Mouse (Mus musculus): Measurements from ENCODE around the gene Magi2. TPM values are rescaled to one million over a fixed set of nuclear protein-coding genes. Genes with fewer than 3 reads are reported as not detected.

Gene Magi2
- polyA plus RNA-seq, 1 experiment from 2014 or later: 6.1 TPM

GRCm38 (mm10) chr5:20582995-20583435, 1356.2 kb downstream of the Magi2 start:
- peak; percentile 26 for DNase-seq (ENCODE audit: low spot score)
- H3K36me3 ChIP-seq (ENCODE audit: control insufficient read depth, insufficient read depth, low read length): no peaks in the 10 kb centered on the region
- no peak overlapping the region for H3K27ac ChIP-seq (ENCODE audit: low read depth, low read length)
- no peak overlapping the region for H3K4me2 ChIP-seq (ENCODE audit: low read depth)
- 58% methylated on average over 10 of the region's 10 CpGs for WGBS
- no peaks in the 10 kb centered on the region for H3K27me3 ChIP-seq (ENCODE audit: control insufficient read depth, insufficient read depth, low read length)
- ATAC-seq (ENCODE audit: insufficient read depth, low FRiP score, low TSS enrichment): no peak
- no peak overlapping the region for H3K4me3 ChIP-seq (ENCODE audit: low read depth, low read length)
- H3K9ac ChIP-seq (ENCODE audit: low read length): no peak overlapping the region
- no peaks in the 10 kb centered on the region for H3K9me3 ChIP-seq (ENCODE audit: control insufficient read depth, low read length)
- H3K4me1 ChIP-seq (ENCODE audit: control insufficient read depth, insufficient read depth, low read length): no peaks in the 10 kb centered on the region

DNA sequence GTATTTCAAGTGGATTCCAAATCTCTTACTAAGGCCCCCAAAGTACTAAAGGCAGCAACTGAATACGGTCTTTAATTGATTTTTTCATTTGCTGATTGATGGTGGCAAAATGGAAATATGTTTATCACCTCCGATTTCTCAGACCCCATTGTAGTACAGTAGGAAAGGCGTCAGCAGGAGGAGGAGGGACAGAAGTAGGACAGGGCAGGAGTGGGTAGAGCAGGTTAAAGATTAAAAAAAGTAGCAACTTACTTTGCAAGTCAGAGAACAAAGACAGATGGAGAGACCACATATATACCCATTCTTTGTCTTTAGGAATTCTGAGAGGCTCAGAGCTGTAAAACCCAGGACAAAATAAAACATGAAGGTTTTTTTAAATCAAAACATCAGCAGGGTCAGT, 1356.8 kb downstream of the Magi2 start:
- DNase-seq (ENCODE audit: low spot score) (no peak), ATAC-seq (ENCODE audit: insufficient read depth, low FRiP score, low TSS enrichment) (no peak)
- no peak overlapping the region for H3K4me2 ChIP-seq (ENCODE audit: low read depth)
- H3K9ac ChIP-seq (ENCODE audit: low read length): no peak overlapping the region
- no peaks in the 10 kb centered on the region for H3K27me3 ChIP-seq (ENCODE audit: control insufficient read depth, insufficient read depth, low read length)
- H3K4me3 ChIP-seq (ENCODE audit: low read depth, low read length): no peak overlapping the region
- H3K4me1 ChIP-seq (ENCODE audit: control insufficient read depth, insufficient read depth, low read length): no peaks in the 10 kb centered on the region
- no peaks in the 10 kb centered on the region for H3K9me3 ChIP-seq (ENCODE audit: control insufficient read depth, low read length)
- no peaks in the 10 kb centered on the region for H3K36me3 ChIP-seq (ENCODE audit: control insufficient read depth, insufficient read depth, low read length)
- no peak overlapping the region for H3K27ac ChIP-seq (ENCODE audit: low read depth, low read length)
- WGBS: 70% methylated on average over 3 of the region's 3 CpGs

DNA sequence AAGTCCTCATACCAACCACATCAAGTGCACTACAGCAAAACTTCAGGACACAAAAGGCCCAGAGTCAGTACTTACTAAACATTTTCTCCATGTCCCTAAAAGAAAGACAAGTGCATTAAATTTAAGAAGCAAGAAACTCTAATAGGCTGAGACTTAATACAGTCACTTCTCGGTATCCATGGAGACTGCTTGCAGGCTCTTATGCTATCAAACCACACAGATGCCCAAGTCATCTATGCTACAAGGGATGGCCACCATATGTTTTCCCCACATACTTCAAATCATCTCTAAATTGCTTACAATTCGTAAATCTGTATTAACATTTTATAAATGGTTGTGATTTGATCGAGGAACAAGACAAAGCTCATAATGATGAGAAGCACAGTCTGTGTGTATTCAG, 1357.9 kb downstream of the Magi2 start:
- H3K4me1 ChIP-seq (ENCODE audit: control insufficient read depth, insufficient read depth, low read length): no peaks in the 10 kb centered on the region
- no peak overlapping the region for H3K27ac ChIP-seq (ENCODE audit: low read depth, low read length)
- H3K36me3 ChIP-seq (ENCODE audit: control insufficient read depth, insufficient read depth, low read length): no peaks in the 10 kb centered on the region
- no peak for DNase-seq (ENCODE audit: low spot score)
- no peaks in the 10 kb centered on the region for H3K27me3 ChIP-seq (ENCODE audit: control insufficient read depth, insufficient read depth, low read length)
- H3K4me2 ChIP-seq (ENCODE audit: low read depth): no peak overlapping the region
- ATAC-seq (ENCODE audit: insufficient read depth, low FRiP score, low TSS enrichment): no peak
- H3K9me3 ChIP-seq (ENCODE audit: control insufficient read depth, low read length): no peaks in the 10 kb centered on the region
- H3K9ac ChIP-seq (ENCODE audit: low read length): no peak overlapping the region
- WGBS: 86% methylated on average over 3 of the region's 3 CpGs
- H3K4me3 ChIP-seq (ENCODE audit: low read depth, low read length): no peak overlapping the region

DNA sequence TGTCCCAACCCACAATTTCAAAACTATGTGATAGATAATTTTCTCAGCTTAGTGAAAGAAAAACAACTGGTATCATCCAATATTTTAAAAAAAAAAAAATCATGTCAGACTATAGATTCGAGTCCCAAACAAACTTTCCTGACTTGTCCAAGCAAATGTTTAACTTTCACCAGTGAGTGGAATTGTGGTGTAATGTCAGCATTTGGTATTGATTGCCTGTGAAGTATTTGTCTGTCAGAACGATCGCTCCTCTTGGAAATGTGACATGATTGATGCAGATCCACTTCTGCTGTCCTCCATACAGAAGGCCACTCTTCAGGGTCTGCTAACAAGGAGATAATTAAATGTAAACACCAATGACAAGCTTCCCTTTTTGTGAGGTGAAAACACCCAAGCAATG, 1362.9 kb downstream of the Magi2 start:
- DNase-seq (ENCODE audit: low spot score) (no peak), ATAC-seq (ENCODE audit: insufficient read depth, low FRiP score, low TSS enrichment) (no peak)
- no peak overlapping the region for H3K4me2 ChIP-seq (ENCODE audit: low read depth)
- H3K4me3 ChIP-seq (ENCODE audit: low read depth, low read length): no peak overlapping the region
- WGBS: 68% methylated on average over 3 of the region's 3 CpGs
- H3K27ac ChIP-seq (ENCODE audit: low read depth, low read length): no peak overlapping the region
- H3K9ac ChIP-seq (ENCODE audit: low read length): no peak overlapping the region
- no peaks in the 10 kb centered on the region for H3K9me3 ChIP-seq (ENCODE audit: control insufficient read depth, low read length)
- H3K36me3 ChIP-seq (ENCODE audit: control insufficient read depth, insufficient read depth, low read length): no peaks in the 10 kb centered on the region
- H3K27me3 ChIP-seq (ENCODE audit: control insufficient read depth, insufficient read depth, low read length): no peaks in the 10 kb centered on the region
- H3K4me1 ChIP-seq (ENCODE audit: control insufficient read depth, insufficient read depth, low read length): no peaks in the 10 kb centered on the region

DNA sequence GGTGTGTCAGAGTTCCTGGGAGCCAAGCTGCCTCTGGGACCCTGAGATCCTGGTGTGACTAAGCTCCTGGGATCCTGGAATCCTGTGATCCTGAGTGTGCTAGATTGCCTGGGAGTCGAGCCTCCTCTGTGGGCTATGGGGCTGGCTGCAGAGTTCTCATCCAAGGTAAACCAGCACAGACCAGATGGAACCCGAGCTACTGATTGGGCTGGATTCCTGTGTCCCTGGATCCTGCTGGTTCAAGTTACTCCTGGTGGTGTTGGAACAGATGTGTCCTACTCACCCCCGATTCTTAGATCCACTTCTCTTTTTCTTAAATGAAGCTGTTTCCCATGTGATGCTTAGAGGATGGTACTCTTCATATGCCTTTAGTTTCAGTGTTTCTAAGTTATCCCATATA, 1371.4 kb downstream of the Magi2 start:
- Histone ChIP-seq H3K27me3 (ENCODE audit: control insufficient read depth, insufficient read depth, low read length) (no peaks in the 10 kb centered on the region), H3K9ac (ENCODE audit: low read length) (no peak overlapping the region), H3K4me3 (ENCODE audit: low read depth, low read length) (no peak overlapping the region), H3K4me1 (ENCODE audit: control insufficient read depth, insufficient read depth, low read length) (no peaks in the 10 kb centered on the region), H3K27ac (ENCODE audit: low read depth, low read length) (no peak overlapping the region), H3K36me3 (ENCODE audit: control insufficient read depth, insufficient read depth, low read length) (no peaks in the 10 kb centered on the region), H3K4me2 (ENCODE audit: low read depth) (no peak overlapping the region), H3K9me3 (ENCODE audit: control insufficient read depth, low read length) (no peaks in the 10 kb centered on the region)
- WGBS: 76% methylated on average over 3 of the region's 3 CpGs
- DNase-seq (ENCODE audit: low spot score): no peak
- ATAC-seq (ENCODE audit: insufficient read depth, low FRiP score, low TSS enrichment): no peak

GRCm38 (mm10) chr5:20603756-20604469, 1377.1 kb downstream of the Magi2 start:
- H3K4me2 ChIP-seq (ENCODE audit: low read depth): no peak overlapping the region
- H3K27ac ChIP-seq (ENCODE audit: low read depth, low read length): no peak overlapping the region
- ATAC-seq (ENCODE audit: insufficient read depth, low FRiP score, low TSS enrichment): no peak
- no peaks in the 10 kb centered on the region for H3K36me3 ChIP-seq (ENCODE audit: control insufficient read depth, insufficient read depth, low read length)
- no peaks in the 10 kb centered on the region for H3K4me1 ChIP-seq (ENCODE audit: control insufficient read depth, insufficient read depth, low read length)
- H3K27me3 ChIP-seq (ENCODE audit: control insufficient read depth, insufficient read depth, low read length): no peaks in the 10 kb centered on the region
- H3K9me3 ChIP-seq (ENCODE audit: control insufficient read depth, low read length): no peaks in the 10 kb centered on the region
- WGBS: 35% methylated on average over 7 of the region's 7 CpGs
- H3K9ac ChIP-seq (ENCODE audit: low read length): no peak overlapping the region
- DNase-seq (ENCODE audit: low spot score): no peak
- no peak overlapping the region for H3K4me3 ChIP-seq (ENCODE audit: low read depth, low read length)

DNA sequence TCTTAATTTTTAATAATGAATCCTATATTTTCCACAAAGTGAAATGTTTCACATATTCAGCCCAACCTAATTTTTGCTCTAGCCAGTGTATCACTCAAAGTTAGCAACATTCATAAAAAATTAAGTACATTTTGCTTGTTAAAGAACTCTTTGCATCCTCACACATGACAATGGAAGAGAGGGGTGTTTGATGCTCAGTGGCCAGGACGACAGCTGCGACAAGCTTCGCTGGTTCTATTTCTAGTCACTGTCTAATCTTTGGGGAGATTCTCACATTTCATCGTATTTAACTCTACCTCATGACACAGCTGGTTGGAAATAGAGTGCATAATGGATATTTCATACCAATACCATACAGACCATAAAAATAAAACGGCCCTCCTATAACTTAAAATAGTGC, 1379.7 kb downstream of the Magi2 start:
- Histone ChIP-seq H3K4me2 (ENCODE audit: low read depth) (no peak overlapping the region), H3K9ac (ENCODE audit: low read length) (no peak overlapping the region), H3K4me1 (ENCODE audit: control insufficient read depth, insufficient read depth, low read length) (no peaks in the 10 kb centered on the region), H3K27me3 (ENCODE audit: control insufficient read depth, insufficient read depth, low read length) (no peaks in the 10 kb centered on the region), H3K9me3 (ENCODE audit: control insufficient read depth, low read length) (no peaks in the 10 kb centered on the region), H3K27ac (ENCODE audit: low read depth, low read length) (no peak overlapping the region), H3K4me3 (ENCODE audit: low read depth, low read length) (no peak overlapping the region), H3K36me3 (ENCODE audit: control insufficient read depth, insufficient read depth, low read length) (no peaks in the 10 kb centered on the region)
- DNase-seq (ENCODE audit: low spot score): no peak
- ATAC-seq (ENCODE audit: insufficient read depth, low FRiP score, low TSS enrichment): no peak
- WGBS: 91% methylated on average over 5 of the region's 5 CpGs

DNA sequence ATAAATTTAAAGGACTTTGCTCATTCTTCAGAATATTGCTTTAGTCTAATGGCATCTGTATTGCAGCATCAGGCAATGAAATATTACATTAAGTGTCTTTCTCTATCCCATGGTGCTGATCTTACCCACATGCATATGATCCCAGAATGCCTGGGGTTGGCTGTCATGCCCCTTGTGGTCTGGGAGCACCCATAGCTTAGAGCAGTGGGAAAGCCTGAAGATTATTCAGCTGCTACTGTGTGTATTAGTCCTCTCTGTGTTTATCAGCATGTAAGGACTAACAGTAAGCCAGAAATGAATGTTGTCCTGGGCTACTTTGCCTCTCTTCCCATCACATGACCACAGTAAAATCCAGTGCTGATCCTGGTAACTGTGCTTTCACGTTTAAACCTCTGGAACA, 1380.7 kb downstream of the Magi2 start:
- Histone ChIP-seq H3K27ac (ENCODE audit: low read depth, low read length) (no peak overlapping the region), H3K9ac (ENCODE audit: low read length) (no peak overlapping the region), H3K4me2 (ENCODE audit: low read depth) (no peak overlapping the region), H3K4me3 (ENCODE audit: low read depth, low read length) (no peak overlapping the region), H3K27me3 (ENCODE audit: control insufficient read depth, insufficient read depth, low read length) (no peaks in the 10 kb centered on the region), H3K4me1 (ENCODE audit: control insufficient read depth, insufficient read depth, low read length) (no peaks in the 10 kb centered on the region), H3K9me3 (ENCODE audit: control insufficient read depth, low read length) (no peaks in the 10 kb centered on the region), H3K36me3 (ENCODE audit: control insufficient read depth, insufficient read depth, low read length) (no peaks in the 10 kb centered on the region)
- ATAC-seq (ENCODE audit: insufficient read depth, low FRiP score, low TSS enrichment): no peak
- 84% methylated on average over 1 of the region's 1 CpGs for WGBS
- no peak for DNase-seq (ENCODE audit: low spot score)

GRCm38 (mm10) chr5:20609206-20609935, 1382.5 kb downstream of the Magi2 start:
- 89% methylated on average over 12 of the region's 12 CpGs for WGBS
- H3K4me2 ChIP-seq (ENCODE audit: low read depth): no peak overlapping the region
- ATAC-seq (ENCODE audit: insufficient read depth, low FRiP score, low TSS enrichment): no peak

More at GRCm38 (mm10) chr5:20609206-20609935, 1382.5 kb downstream of the Magi2 start:
- Histone ChIP-seq H3K4me1 (ENCODE audit: control insufficient read depth, insufficient read depth, low read length) (no peaks in the 10 kb centered on the region), H3K9me3 (ENCODE audit: control insufficient read depth, low read length) (no peaks in the 10 kb centered on the region), H3K9ac (ENCODE audit: low read length) (no peak overlapping the region), H3K36me3 (ENCODE audit: control insufficient read depth, insufficient read depth, low read length) (no peaks in the 10 kb centered on the region), H3K27ac (ENCODE audit: low read depth, low read length) (no peak overlapping the region), H3K4me3 (ENCODE audit: low read depth, low read length) (no peak overlapping the region), H3K27me3 (ENCODE audit: control insufficient read depth, insufficient read depth, low read length) (no peaks in the 10 kb centered on the region)
- DNase-seq (ENCODE audit: low spot score): no peak
